Mouse (Mus musculus) liver, embryonic 16.5 days (tissue): ENCODE results near the gene C8g. TPM values are rescaled to one million over a fixed set of nuclear protein-coding genes. Genes with fewer than 3 reads are reported as not detected.

Experiments
- ATAC-seq: fragments of 200-750 bp; cut with Nextera tagmentation; 2 replicates; pipeline ENCODE4 v1.8.0; 2017; ENCODE audit warnings: low read depth, mild to moderate bottlenecking, moderate number of reproducible peaks, moderate library complexity
- H3K27ac ChIP-seq: fragments of 300-500 bp; sonication (generic); 2 replicates; pipeline ENCODE4 v1.5.1; 2014; ENCODE audit warnings: mild to moderate bottlenecking, low read length
- H3K27me3 ChIP-seq: fragments of 300-500 bp; sonication (generic); 2 replicates; pipeline ENCODE4 v1.6.1; 2014; ENCODE audit warnings: low read depth, low read length, mixed read lengths; ENCODE audit not compliant: control insufficient read depth, insufficient read depth
- H3K36me3 ChIP-seq: fragments of 300-500 bp; sonication (generic); 2 replicates; pipeline ENCODE4 v1.6.1; 2014; ENCODE audit warnings: mild to moderate bottlenecking; ENCODE audit not compliant: control insufficient read depth, insufficient read depth
- H3K4me1 ChIP-seq: fragments of 300-500 bp; sonication (generic); 2 replicates; pipeline ENCODE4 v1.6.1; 2014; ENCODE audit warnings: low read depth, low read length, mixed read lengths; ENCODE audit not compliant: control insufficient read depth
- H3K4me2 ChIP-seq: fragments of 300-500 bp; sonication (generic); 2 replicates; pipeline ENCODE4 v1.6.1; 2014; ENCODE audit warnings: low read depth, low read length, mixed read lengths
- H3K4me3 ChIP-seq: fragments of 300-500 bp; sonication (generic); 2 replicates; pipeline ENCODE4 v1.5.1; 2014; ENCODE audit warnings: low read depth, mild to moderate bottlenecking, low read length
- H3K9ac ChIP-seq: fragments of 300-500 bp; sonication (generic); 2 replicates; pipeline ENCODE4 v1.6.1; 2014; ENCODE audit warnings: low read depth, low read length
- H3K9me3 ChIP-seq: fragments of 300-500 bp; sonication (generic); replicated peaks from 2 replicates; pipeline ENCODE4 v1.6.1; 2016; ENCODE audit warnings: low read length; ENCODE audit not compliant: control insufficient read depth
- WGBS: fragments of 180-500 bp; shearing (Covaris S2); extraction: QIAGEN DNeasy Blood & Tissue Kit; methylation state at CpG from one replicate; pipeline ENCODE4 v1.1.7; 2014; ENCODE audit not compliant: insufficient replicate concordance; 5-methylcytosine and 5-hydroxymethylcytosine counted together
- polyA plus RNA-seq: library from polyadenylated mRNA; unstranded; fragments of >200 nt; fragmentation: Nextera tagmentation; extraction: Ambion mirVana; gene quantifications from 2 replicates; pipeline ENCODE4 v1.2.1, GENCODE M21; 2015

The C8g gene
- 90.7 and 105 TPM in 2 replicates for polyA plus RNA-seq

DNA sequence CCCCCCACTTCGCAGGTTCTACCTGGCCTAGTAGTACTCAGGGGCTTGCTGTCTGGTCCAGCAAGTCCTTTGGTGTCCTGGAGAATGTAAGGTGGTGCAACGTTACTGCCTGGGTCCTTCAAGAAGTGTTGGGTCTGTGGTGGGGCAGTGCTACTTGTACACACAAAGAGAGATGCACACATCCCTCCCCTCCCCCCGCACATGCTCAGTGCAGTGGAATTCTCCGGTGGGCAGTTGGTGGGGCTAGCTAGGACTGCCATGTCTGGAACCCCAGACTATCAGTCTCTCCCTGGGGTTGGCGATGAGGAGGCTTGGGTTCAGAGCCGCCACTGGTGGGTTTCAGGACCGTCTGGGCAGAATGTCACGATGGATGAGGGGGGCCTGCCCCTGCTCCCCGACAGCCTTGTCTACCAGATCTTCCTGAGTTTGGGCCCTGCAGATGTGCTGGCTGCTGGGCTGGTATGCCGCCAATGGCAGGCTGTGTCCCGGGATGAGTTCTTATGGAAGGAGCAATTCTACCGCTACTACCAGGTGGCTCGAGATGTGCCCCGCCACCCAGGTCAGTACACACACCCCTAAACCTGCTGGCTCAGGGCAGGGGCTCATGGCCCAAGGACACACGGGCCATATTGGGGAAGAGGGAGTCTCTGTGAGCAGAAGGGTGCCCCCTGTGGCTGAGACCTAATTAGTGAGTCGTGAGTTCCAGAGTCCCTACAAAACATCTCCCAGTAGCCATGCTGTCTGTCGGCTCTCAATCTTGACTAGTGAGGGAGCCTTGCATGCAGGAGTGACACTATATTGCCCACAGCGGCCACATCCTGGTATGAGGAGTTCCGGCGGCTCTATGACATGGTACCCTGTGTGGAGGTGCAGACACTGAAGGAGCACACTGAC lies at the start of gene C8g:
TSS of gene C8g (minus strand) at position 127 of the 894 bp plus-strand sequence.
- peak within 1 kb of the TSS; percentile 81 for H3K27ac ChIP-seq
- H3K27me3 ChIP-seq = no peaks in the 10 kb centered on the region
- peak within 1 kb of the TSS; percentile 82 for H3K4me3 ChIP-seq
- no peaks in the 10 kb centered on the region for H3K9me3 ChIP-seq
- ATAC-seq = no peak
- WGBS = 64% methylated on average over 20 of the region's 20 CpGs
- peak within 1 kb of the TSS; percentile 84 for H3K4me2 ChIP-seq
- H3K36me3 ChIP-seq = peaks cover 6% of the 10 kb centered on the region; the same call in 1 of the 2 replicates
- H3K9ac ChIP-seq = peak within 1 kb of the TSS; percentile 87
- peaks cover 42% of the 10 kb centered on the region for H3K4me1 ChIP-seq

DNA sequence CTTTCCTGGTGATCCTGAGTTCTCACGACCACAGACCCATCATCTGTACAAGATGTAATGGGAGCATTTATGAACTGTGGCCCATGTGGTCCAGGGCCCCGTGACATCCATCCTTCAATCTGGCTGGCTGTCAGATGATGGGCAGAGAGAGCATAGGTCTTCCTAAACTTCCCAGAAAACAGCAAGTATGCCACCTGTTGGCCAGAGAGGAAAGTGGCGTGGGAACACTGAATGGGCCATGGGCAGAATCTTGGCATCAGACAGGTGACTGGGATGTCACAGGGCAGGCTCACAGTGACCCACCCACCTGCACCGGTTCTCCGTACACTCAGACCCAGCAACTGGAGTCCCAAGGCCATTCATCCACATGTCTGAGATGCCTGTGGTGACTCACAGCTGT lies 49.7 kb upstream of the C8g start:
- ATAC-seq = no peak
- Histone ChIP-seq H3K4me2 (no peak overlapping the region), H3K27me3 (no peaks in the 10 kb centered on the region), H3K9me3 (no peaks in the 10 kb centered on the region), H3K4me3 (no peak overlapping the region), H3K36me3 (no peaks in the 10 kb centered on the region), H3K27ac (no peak overlapping the region), H3K4me1 (peaks cover 4% of the 10 kb centered on the region; the same call in 1 of the 2 replicates), H3K9ac (no peak overlapping the region)
- 34% methylated on average over 5 of the region's 5 CpGs for WGBS

DNA sequence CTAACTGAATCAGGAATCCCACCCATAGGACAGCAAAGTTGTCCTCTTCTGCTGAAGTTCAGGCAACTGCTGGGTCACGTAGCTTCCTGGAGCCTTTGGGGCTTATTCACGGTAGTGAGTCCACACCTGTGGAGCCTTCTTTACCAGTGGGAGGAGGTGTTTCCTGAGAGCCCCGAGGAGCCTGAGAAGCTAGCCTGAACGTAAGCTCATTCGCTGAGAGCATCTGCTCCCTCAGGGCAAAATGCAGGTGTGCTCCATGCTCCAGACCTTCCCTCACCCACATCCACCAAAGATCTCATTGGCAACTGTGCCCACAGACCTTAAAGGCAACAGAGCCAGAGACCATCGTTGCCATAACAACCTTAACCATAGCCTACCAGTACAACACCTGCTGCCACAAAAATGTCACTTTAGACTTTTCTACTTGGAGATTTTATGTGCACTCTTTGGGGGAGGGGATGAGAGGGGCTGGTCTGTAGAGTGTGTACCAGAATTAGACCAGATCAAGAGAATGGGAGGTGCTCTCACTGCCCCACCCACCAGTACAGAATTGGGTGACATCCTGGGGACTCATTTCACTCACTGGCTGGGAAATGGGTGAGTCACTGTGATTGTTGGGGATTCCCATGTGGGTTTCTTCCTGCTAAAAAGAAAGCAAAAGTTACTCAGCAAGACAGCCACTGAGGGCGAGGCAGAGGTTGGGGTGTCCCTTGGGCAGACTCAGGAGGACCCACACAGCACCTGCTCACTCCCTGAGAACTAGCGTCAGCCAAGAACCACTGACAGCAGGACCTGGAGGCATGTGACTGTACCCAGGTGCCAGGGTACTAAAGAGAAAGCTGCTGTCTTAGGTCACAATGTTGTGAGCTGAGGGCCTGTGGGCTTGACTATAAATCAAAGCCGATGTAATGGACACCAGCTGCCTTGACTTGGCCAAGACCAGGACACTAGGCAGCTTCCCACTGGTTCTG lies 47.8 kb upstream of the C8g start:
- Histone ChIP-seq H3K9me3 (no peaks in the 10 kb centered on the region), H3K4me3 (no peak overlapping the region), H3K27ac (no peak overlapping the region), H3K27me3 (no peaks in the 10 kb centered on the region), H3K9ac (no peak overlapping the region), H3K4me1 (peaks cover 16% of the 10 kb centered on the region), H3K36me3 (no peaks in the 10 kb centered on the region; the same call in 1 of the 2 replicates), H3K4me2 (no peak overlapping the region)
- 66% methylated on average over 9 of the region's 9 CpGs for WGBS
- ATAC-seq = no peak

DNA sequence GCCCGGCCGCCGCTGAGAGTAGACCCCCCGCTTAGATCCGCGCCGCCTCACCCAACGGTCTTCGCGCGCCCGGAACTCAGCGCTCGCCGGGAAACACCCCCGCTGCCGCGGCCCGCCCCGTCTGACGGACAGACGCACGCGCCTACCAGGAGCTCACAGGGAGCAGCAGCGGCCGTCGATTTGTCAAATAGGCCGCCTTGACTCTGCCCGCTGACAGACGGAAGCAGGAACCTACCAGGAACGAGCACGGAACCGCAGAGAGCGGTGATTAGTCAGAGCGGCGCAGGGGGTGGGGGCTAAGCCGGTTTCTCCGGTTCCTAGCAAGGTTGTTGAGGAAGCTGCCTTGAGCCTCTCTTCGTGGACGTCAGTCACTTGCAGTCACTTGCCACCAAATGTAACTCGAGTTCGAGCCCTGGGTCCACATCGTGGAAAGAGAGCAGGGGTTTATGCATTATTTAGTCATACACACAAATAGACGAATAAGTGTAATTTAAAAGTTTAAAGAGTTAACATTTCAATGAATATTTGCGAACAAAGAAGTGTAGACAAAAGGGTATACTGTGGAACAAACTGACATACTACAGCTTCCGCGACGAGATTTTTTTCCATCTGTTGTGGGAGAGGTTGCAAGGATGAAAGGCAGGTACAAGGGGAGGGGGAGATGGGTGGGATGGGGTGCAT lies 45.4 kb upstream of the C8g start, which contains the start of gene Traf2:
TSS of gene Traf2 (minus strand) at position 130 of the 681 bp plus-strand sequence.
- peak within 1 kb of the TSS; percentile 85 for H3K9ac ChIP-seq
- peak within 1 kb of the TSS; percentile 76 for H3K27ac ChIP-seq
- peaks cover 16% of the 10 kb centered on the region for H3K4me1 ChIP-seq
- 3% methylated on average over 48 of the region's 48 CpGs for WGBS
- H3K36me3 ChIP-seq = no peaks in the 10 kb centered on the region; the same call in 1 of the 2 replicates
- peak within 1 kb of the TSS; percentile 83 for H3K4me2 ChIP-seq
- H3K27me3 ChIP-seq = no peaks in the 10 kb centered on the region
- no peaks in the 10 kb centered on the region for H3K9me3 ChIP-seq
- peak; percentile 99 for ATAC-seq
- H3K4me3 ChIP-seq = peak within 1 kb of the TSS; percentile 86

DNA sequence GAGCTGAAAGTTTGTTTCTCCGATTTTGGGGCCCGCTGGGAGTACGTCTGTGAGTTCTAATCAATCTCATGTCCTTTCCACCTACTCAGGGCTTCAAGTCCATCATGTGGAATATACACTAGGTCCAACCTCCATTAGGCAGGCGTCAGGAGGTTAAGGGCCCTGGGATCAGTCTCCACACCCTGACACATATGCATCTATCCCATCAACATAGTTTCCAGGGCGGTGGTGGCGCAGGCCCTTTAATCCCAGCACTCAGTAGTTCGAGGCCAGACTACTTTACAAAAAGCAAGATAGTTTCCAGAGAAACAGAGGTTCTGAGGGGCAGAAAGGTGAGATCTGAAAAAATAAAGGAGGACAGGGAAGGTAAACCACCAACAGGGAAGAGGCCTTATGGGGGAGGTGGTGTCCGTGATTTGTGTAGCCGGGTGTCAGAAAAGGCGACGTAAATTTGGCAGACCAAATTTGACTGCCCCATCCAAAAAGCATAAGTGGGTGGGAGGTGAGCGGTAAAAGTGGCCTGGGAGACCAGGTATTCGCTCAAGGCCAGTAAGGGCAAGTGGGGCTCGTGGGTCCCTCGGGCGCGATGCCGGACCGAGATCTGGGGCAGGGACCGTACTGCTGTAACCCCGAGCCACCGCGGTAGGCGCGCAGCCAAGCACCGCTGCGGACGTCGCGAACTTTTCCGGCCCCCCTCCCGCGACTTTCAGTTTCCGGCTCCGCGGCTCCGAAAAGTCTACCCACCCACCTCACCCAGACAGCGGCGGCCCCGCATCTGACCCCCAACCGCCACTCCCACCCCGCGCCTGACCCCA lies 44.7 kb upstream of the C8g start:
- Histone ChIP-seq H3K4me1 (peaks cover 16% of the 10 kb centered on the region), H3K9me3 (no peaks in the 10 kb centered on the region), H3K4me3 (peak overlapping the region; percentile 86), H3K36me3 (no peaks in the 10 kb centered on the region; the same call in 1 of the 2 replicates), H3K27me3 (no peaks in the 10 kb centered on the region), H3K9ac (peak overlapping the region; percentile 85), H3K27ac (peak overlapping the region; percentile 76), H3K4me2 (peak overlapping the region; percentile 83)
- ATAC-seq = peak; percentile 61
- WGBS = 4% methylated on average over 43 of the region's 43 CpGs

DNA sequence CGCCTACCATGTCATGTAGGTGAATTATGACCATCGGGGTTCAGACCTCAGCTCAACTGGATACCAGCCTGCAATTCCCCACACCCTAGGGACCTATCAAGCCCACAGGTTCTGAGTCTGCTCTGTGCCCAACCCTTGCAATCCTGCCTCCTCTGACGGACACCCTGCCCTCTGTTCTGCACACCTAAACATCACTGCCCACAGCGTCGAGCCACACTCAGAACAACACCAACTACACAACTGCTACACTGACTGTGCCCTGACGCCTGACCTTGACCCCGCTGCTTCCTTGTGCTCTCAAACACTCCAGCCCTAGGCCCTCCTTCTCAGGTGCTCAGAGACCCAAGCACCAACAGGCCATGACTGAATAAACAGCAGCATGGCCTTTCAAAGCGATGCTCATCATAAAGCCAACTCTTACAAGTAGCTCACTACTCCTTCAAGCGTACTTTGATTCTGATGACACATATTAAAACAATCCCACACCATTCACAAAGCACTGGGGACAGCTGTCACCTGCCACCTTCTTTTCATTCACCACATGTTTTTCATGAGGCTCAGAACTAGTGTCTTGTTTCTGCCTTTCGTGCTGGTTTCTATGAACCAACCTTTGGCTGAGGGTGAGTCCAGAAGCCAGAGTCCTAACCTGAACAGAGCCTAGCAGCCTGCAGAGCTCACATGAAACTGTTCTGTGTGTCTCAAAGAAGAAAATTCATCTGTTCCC lies 40.3 kb upstream of the C8g start:
- no peak for ATAC-seq
- H3K27ac ChIP-seq = no peak overlapping the region
- H3K27me3 ChIP-seq = no peaks in the 10 kb centered on the region
- H3K9me3 ChIP-seq = no peaks in the 10 kb centered on the region
- 76% methylated on average over 10 of the region's 10 CpGs for WGBS
- no peak overlapping the region for H3K4me3 ChIP-seq
- H3K36me3 ChIP-seq = peaks cover 7% of the 10 kb centered on the region
- no peak overlapping the region for H3K9ac ChIP-seq
- H3K4me2 ChIP-seq = no peak overlapping the region
- peaks cover 12% of the 10 kb centered on the region for H3K4me1 ChIP-seq

DNA sequence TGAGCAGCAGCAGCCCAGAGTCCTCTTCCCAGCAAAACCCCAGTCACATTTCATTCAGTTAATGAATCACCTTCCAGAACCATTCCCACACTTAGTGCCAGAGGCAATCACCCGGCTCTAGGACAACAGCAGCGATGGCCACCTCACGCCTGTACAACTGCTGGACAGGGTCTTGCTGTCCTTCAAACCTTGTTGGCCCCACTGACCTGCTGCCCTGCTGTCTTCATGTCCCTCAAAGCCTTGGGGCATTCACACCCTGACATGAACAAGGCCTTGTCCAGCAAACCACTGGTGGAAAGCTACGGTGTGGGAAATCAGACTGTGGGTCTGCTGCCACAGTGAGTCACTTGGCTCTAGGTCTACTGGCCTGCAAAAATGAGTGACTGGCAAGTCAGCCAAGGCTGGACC lies 39.0 kb upstream of the C8g start:
- Histone ChIP-seq H3K27me3 (no peaks in the 10 kb centered on the region), H3K4me3 (no peak overlapping the region), H3K9me3 (no peaks in the 10 kb centered on the region), H3K4me2 (no peak overlapping the region), H3K27ac (no peak overlapping the region), H3K4me1 (peaks cover 6% of the 10 kb centered on the region), H3K36me3 (peaks cover 16% of the 10 kb centered on the region), H3K9ac (no peak overlapping the region)
- no peak for ATAC-seq
- 86% methylated on average over 4 of the region's 4 CpGs for WGBS
